Mouse (Mus musculus): ENCODE data around the gene Lsm4. TPM values are rescaled to one million over a fixed set of nuclear protein-coding genes. Genes with fewer than 3 reads are reported as not detected.

The Lsm4 gene
- polyA plus RNA-seq, 1 experiment from 2014 or later, result 286 TPM

- H3K27me3 ChIP-seq (replicated peaks), result no peaks in the 10 kb centered on the region
- H3K4me2 ChIP-seq (replicated peaks), result no peak overlapping the region
- peaks cover 14% of the 10 kb centered on the region; the same call in 1 of the 2 replicates for H3K36me3 ChIP-seq
- no peak overlapping the region for H3K27ac ChIP-seq
- ATAC-seq, result no peak
- 57% methylated on average over 1 of the region's 1 CpGs for WGBS
- no peak overlapping the region for H3K9ac ChIP-seq
- H3K4me1 ChIP-seq (replicated peaks), result peaks cover 31% of the 10 kb centered on the region
- H3K9me3 ChIP-seq, result no peaks in the 10 kb centered on the region
- H3K4me3 ChIP-seq (replicated peaks), result no peak overlapping the region
These were observed 18.9 kb upstream of the Lsm4 start for GRCm38 (mm10) chr8:70654121-70654520.

- H3K9me3 ChIP-seq, result no peaks in the 10 kb centered on the region
- H3K4me1 ChIP-seq (replicated peaks), result peaks cover 24% of the 10 kb centered on the region
- peaks cover 7% of the 10 kb centered on the region; the same call in 1 of the 2 replicates for H3K36me3 ChIP-seq
- no peak overlapping the region for H3K4me2 ChIP-seq (replicated peaks)
- no peaks in the 10 kb centered on the region for H3K27me3 ChIP-seq (replicated peaks)
- no peak for ATAC-seq
- no peak overlapping the region for H3K27ac ChIP-seq
- WGBS, result 59% methylated on average over 2 of the region's 2 CpGs
- H3K9ac ChIP-seq, result no peak overlapping the region
- no peak overlapping the region for H3K4me3 ChIP-seq (replicated peaks)
These were observed 17.6 kb upstream of the Lsm4 start for GRCm38 (mm10) chr8:70655469-70655868.

- H3K4me1 ChIP-seq (replicated peaks), result peaks cover 22% of the 10 kb centered on the region
- H3K4me3 ChIP-seq (replicated peaks), result no peak overlapping the region
- H3K27me3 ChIP-seq (replicated peaks), result no peaks in the 10 kb centered on the region
- H3K9ac ChIP-seq, result no peak overlapping the region
- H3K9me3 ChIP-seq, result no peaks in the 10 kb centered on the region
- ATAC-seq, result no peak
- WGBS, result 78% methylated on average over 13 of the region's 13 CpGs
- H3K4me2 ChIP-seq (replicated peaks), result no peak overlapping the region
- H3K36me3 ChIP-seq, result peaks cover 5% of the 10 kb centered on the region; the same call in 1 of the 2 replicates
- no peak overlapping the region for H3K27ac ChIP-seq
These were observed 16.8 kb upstream of the Lsm4 start for GRCm38 (mm10) chr8:70656193-70656790.

GRCm38 (mm10) chr8:70657214-70657613 lies 15.8 kb upstream of the Lsm4 start:
- no peak overlapping the region for H3K27ac ChIP-seq
- H3K9me3 ChIP-seq, result no peaks in the 10 kb centered on the region
- H3K36me3 ChIP-seq, result peaks cover 5% of the 10 kb centered on the region; the same call in 1 of the 2 replicates
- no peak for ATAC-seq
- H3K4me3 ChIP-seq (replicated peaks), result no peak overlapping the region
- H3K27me3 ChIP-seq (replicated peaks), result no peaks in the 10 kb centered on the region
- H3K9ac ChIP-seq, result no peak overlapping the region
- H3K4me2 ChIP-seq (replicated peaks), result no peak overlapping the region
- 88% methylated on average over 3 of the region's 3 CpGs for WGBS
- H3K4me1 ChIP-seq (replicated peaks), result peaks cover 22% of the 10 kb centered on the region

GRCm38 (mm10) chr8:70657739-70658138 lies 15.3 kb upstream of the Lsm4 start:
- 81% methylated on average over 2 of the region's 2 CpGs for whole genome bisulfite sequencing
- no peak overlapping the region for H3K9ac ChIP-seq
- H3K27ac ChIP-seq, result no peak overlapping the region

GRCm38 (mm10) chr8:70658897-70659603 lies 14.0 kb upstream of the Lsm4 start:
- Histone ChIP-seq H3K9ac (peak overlapping the region; percentile 73), H3K27ac (peak overlapping the region; percentile 86), H3K4me1 (replicated peaks) (peaks cover 23% of the 10 kb centered on the region), H3K27me3 (replicated peaks) (no peaks in the 10 kb centered on the region), H3K4me2 (replicated peaks) (peak overlapping the region; percentile 94), H3K36me3 (peaks cover 3% of the 10 kb centered on the region; the same call in 1 of the 2 replicates), H3K4me3 (replicated peaks) (peak overlapping the region; percentile 68), H3K9me3 (no peaks in the 10 kb centered on the region)
- WGBS, result under 1% methylated on average over 31 of the region's 31 CpGs
- peak; percentile 69 for ATAC-seq

More at GRCm38 (mm10) chr8:70657739-70658138, 15.3 kb upstream of the Lsm4 start:
- Histone ChIP-seq H3K4me2 (replicated peaks) (peak overlapping the region; percentile 94), H3K4me1 (replicated peaks) (peaks cover 22% of the 10 kb centered on the region), H3K4me3 (replicated peaks) (no peak overlapping the region), H3K9me3 (no peaks in the 10 kb centered on the region), H3K36me3 (peaks cover 3% of the 10 kb centered on the region; the same call in 1 of the 2 replicates), H3K27me3 (replicated peaks) (no peaks in the 10 kb centered on the region)
- no peak for ATAC-seq

GRCm38 (mm10) chr8:70659604-70660272 lies 13.3 kb upstream of the Lsm4 start:
- ATAC-seq, result peak; percentile 96
- Histone ChIP-seq H3K4me3 (replicated peaks) (peak overlapping the region; percentile 68), H3K9me3 (no peaks in the 10 kb centered on the region), H3K36me3 (peaks cover 3% of the 10 kb centered on the region; the same call in 1 of the 2 replicates), H3K27me3 (replicated peaks) (no peaks in the 10 kb centered on the region), H3K9ac (peak overlapping the region; percentile 73), H3K27ac (peak overlapping the region; percentile 86), H3K4me2 (replicated peaks) (peak overlapping the region; percentile 94), H3K4me1 (replicated peaks) (peaks cover 21% of the 10 kb centered on the region)
- under 1% methylated on average over 44 of the region's 44 CpGs for WGBS

- H3K9me3 ChIP-seq, result no peaks in the 10 kb centered on the region
- 1% methylated on average over 14 of the region's 14 CpGs for WGBS
- peak; percentile 74 for ATAC-seq
- peak within 1 kb of the TSS; percentile 73 for H3K9ac ChIP-seq
- H3K4me1 ChIP-seq (replicated peaks), result peaks cover 21% of the 10 kb centered on the region
- no peaks in the 10 kb centered on the region for H3K27me3 ChIP-seq (replicated peaks)
- peak within 1 kb of the TSS; percentile 68 for H3K4me3 ChIP-seq (replicated peaks)
- peak within 1 kb of the TSS; percentile 86 for H3K27ac ChIP-seq
- peak within 1 kb of the TSS; percentile 94 for H3K4me2 ChIP-seq (replicated peaks)
- H3K36me3 ChIP-seq, result peaks cover 3% of the 10 kb centered on the region; the same call in 1 of the 2 replicates
These were observed 12.7 kb upstream of the Lsm4 start, which contains the start of gene Pgpep1 for GRCm38 (mm10) chr8:70660273-70660725. Pgpep1 (minus strand) TSS chr8:70660388.

- Histone ChIP-seq H3K9ac (no peak overlapping the region; the same call in 1 of the 2 replicates), H3K27me3 (replicated peaks) (no peaks in the 10 kb centered on the region), H3K4me3 (replicated peaks) (no peak overlapping the region), H3K4me2 (replicated peaks) (no peak overlapping the region), H3K36me3 (no peaks in the 10 kb centered on the region), H3K27ac (no peak overlapping the region), H3K9me3 (no peaks in the 10 kb centered on the region), H3K4me1 (replicated peaks) (peaks cover 11% of the 10 kb centered on the region)
- no peak for ATAC-seq
- WGBS, result 42% methylated on average over 4 of the region's 4 CpGs
These were observed 9.4 kb upstream of the Lsm4 start for GRCm38 (mm10) chr8:70663691-70664090.

GRCm38 (mm10) chr8:70664631-70665030 lies 8.4 kb upstream of the Lsm4 start:
- WGBS, result 81% methylated on average over 3 of the region's 3 CpGs

GRCm38 (mm10) chr8:70665599-70665998 lies 7.4 kb upstream of the Lsm4 start:
- Histone ChIP-seq H3K27me3 (replicated peaks) (no peaks in the 10 kb centered on the region), H3K4me2 (replicated peaks) (no peak overlapping the region), H3K4me3 (replicated peaks) (no peak overlapping the region), H3K9me3 (no peaks in the 10 kb centered on the region), H3K4me1 (replicated peaks) (peaks cover 4% of the 10 kb centered on the region; the same call in 1 of the 2 replicates), H3K9ac (no peak overlapping the region), H3K27ac (no peak overlapping the region), H3K36me3 (no peaks in the 10 kb centered on the region)
- WGBS, result 55% methylated on average over 2 of the region's 2 CpGs
- ATAC-seq, result peak; percentile 82

More at GRCm38 (mm10) chr8:70664631-70665030, 8.4 kb upstream of the Lsm4 start:
- ATAC-seq, result no peak
- H3K27ac ChIP-seq, result no peak overlapping the region
- no peaks in the 10 kb centered on the region for H3K9me3 ChIP-seq
- H3K4me2 ChIP-seq (replicated peaks), result no peak overlapping the region
- H3K9ac ChIP-seq, result no peak overlapping the region
- no peak overlapping the region for H3K4me3 ChIP-seq (replicated peaks)
- no peaks in the 10 kb centered on the region for H3K27me3 ChIP-seq (replicated peaks)
- no peaks in the 10 kb centered on the region for H3K36me3 ChIP-seq
- H3K4me1 ChIP-seq (replicated peaks), result peaks cover 11% of the 10 kb centered on the region

- Histone ChIP-seq H3K4me3 (replicated peaks) (no peak overlapping the region), H3K27me3 (replicated peaks) (no peaks in the 10 kb centered on the region), H3K9ac (no peak overlapping the region), H3K4me1 (replicated peaks) (0 out of 2 replicates have a peak, but pooled peaks cover 4% of the 10 kb centered on the region), H3K36me3 (no peaks in the 10 kb centered on the region), H3K9me3 (no peaks in the 10 kb centered on the region), H3K27ac (no peak overlapping the region), H3K4me2 (replicated peaks) (no peak overlapping the region)
- peak; percentile 59; the same call in 1 of the 2 replicates for ATAC-seq
- WGBS, result 69% methylated on average over 5 of the region's 5 CpGs
These were observed 6.0 kb upstream of the Lsm4 start for GRCm38 (mm10) chr8:70667071-70667470.
